Mouse (Mus musculus): ENCODE measurements around the gene Galnt3.

The Galnt3 gene

GRCm38 (mm10) chr2:66117686-66118085 lies 7.1 kb downstream of the Galnt3 start:
- ATAC-seq (ENCODE audit: insufficient number of reproducible peaks, low FRiP score, low TSS enrichment) = no peak

DNA sequence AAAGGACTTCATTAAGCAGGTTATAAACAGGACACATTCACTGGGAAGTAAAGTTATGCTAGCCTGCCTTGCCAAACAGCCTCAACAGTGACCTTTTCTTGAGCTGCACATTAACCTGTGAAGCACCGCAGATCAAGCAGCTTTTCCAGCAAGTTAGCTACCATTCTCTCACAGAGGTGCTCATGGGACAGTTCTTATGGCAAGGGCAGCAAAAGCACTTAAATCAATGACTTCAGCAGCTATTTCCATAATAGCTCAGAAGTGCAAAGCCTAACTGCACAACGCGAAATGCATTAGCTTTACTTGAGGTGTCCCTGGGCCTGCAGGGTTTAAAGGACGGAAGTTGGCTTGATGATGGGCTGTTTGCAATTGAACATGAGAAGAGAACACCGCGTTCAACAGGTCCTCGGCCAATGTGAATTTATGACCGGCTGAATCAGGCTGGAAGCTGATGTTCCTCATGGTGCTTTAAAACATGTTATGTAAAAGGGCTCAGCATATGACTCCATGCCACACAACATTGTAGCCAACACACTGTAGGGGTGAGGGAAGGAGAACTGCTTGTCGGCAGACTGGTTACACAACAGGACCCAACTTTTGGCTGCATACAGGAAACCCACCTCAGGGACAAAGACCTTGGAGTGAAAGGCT lies 16.8 kb downstream of the Galnt3 start:
- ATAC-seq (ENCODE audit: insufficient number of reproducible peaks, low FRiP score, low TSS enrichment) = no peak

- no peak for ATAC-seq (ENCODE audit: insufficient number of reproducible peaks, low FRiP score, low TSS enrichment)
Measured at GRCm38 (mm10) chr2:66103740-66104436, 20.9 kb downstream of the Galnt3 start.

GRCm38 (mm10) chr2:66101686-66102304 lies 23.0 kb downstream of the Galnt3 start:
- ATAC-seq (ENCODE audit: insufficient number of reproducible peaks, low FRiP score, low TSS enrichment) = no peak

DNA sequence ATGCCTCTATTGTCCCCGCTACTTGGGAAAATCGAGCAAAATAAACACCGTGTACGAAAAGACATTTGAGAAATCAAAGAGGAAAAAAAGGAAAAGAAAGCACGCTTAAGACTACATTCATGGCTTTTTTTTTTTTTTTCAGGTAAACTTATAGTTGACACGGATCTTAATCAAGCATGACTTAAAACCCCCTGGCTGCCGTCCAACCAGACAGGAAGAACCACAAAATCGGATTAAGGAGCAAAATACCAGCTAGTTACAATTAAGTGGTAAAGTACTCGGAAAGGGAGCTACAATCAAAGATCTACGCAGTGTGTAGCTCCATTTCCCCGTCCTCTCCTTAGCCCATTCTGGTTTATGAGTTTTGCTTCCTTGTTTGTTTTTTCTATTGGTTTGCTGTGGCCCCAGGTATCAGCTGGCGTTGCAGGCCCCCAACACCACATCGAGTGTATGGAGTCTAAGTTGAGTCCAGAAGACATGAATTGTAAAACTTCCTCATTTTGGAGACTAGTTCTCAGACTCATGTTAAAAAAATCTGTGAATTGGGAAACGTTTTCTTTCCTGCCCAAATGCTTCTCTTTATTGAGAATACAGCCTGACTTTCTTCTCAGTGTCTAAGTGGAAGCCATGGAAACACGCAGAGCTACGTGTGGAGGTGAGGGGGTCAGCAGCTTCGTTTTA lies 24.0 kb downstream of the Galnt3 start:
- no peak for ATAC-seq (ENCODE audit: insufficient number of reproducible peaks, low FRiP score, low TSS enrichment)

DNA sequence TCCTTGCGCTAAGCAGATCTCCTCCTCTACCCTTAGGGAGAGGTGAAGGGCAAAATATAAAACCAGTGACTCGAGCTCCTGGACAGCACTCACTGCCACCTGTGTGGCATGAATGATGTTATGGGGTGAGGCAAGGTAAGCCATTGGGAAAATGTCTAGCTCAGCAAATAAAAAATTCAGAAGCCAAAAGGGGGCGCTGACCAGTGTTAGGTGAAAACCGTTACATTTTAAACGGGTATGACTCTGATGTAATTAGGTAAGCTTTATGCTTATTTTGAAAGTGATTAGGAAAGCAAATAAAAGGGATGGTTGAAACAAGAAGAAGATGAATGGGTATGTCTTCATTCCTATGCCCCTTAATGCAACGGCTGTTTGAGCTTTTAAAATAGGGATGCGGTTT lies 24.6 kb downstream of the Galnt3 start:
- no peak for ATAC-seq (ENCODE audit: insufficient number of reproducible peaks, low FRiP score, low TSS enrichment)

- ATAC-seq (ENCODE audit: insufficient number of reproducible peaks, low FRiP score, low TSS enrichment) = no peak
Measured at GRCm38 (mm10) chr2:66094622-66095181, 30.1 kb downstream of the Galnt3 start.

- ATAC-seq (ENCODE audit: insufficient number of reproducible peaks, low FRiP score, low TSS enrichment) = no peak
Measured at GRCm38 (mm10) chr2:66091296-66091695, 33.5 kb downstream of the Galnt3 start.

DNA sequence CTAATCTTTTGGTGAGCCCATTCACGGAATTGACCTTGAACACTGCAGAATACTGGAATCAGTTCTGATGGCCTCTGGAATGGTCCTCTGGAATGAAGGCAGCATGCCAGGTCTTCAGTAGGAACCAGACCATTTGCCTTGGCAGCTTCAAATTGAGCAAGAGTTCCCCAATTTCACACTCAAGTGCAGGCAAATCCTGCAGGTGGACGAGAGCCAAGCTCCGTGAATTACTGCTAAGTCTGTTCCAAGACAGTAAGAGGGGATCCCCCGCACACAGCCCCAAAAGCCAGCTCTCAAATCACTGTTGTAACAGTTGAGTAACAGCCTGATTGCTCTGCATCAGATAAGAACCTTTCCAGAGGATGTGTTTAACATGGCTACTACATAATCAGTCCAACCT lies 42.9 kb downstream of the Galnt3 start:
- ATAC-seq (ENCODE audit: insufficient number of reproducible peaks, low FRiP score, low TSS enrichment) = no peak

- no peak for ATAC-seq (ENCODE audit: insufficient number of reproducible peaks, low FRiP score, low TSS enrichment)
Measured at GRCm38 (mm10) chr2:66080731-66081130, 44.1 kb downstream of the Galnt3 start.

GRCm38 (mm10) chr2:66069454-66069853 lies 55.3 kb downstream of the Galnt3 start:
- no peak for ATAC-seq (ENCODE audit: insufficient number of reproducible peaks, low FRiP score, low TSS enrichment)

DNA sequence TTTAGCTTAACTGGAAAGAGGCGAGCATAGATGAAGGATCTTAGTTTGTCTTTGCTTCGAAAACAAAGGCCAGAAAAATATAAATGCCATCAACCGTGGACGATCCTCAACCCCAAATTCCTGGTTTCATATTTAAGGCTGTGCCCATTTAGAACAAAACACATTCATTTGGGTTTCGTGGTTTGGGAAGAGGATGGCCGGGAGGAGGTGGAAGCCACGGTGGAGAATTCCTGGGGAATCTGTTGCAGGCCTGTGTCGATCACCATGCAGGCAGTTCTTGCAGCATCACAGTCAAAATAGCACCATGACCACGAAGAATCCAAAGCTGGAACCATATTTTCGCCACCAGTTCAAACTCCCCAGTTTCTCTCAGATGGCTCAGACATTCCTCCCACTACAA lies 61.5 kb downstream of the Galnt3 start:
- ATAC-seq (ENCODE audit: insufficient number of reproducible peaks, low FRiP score, low TSS enrichment) = no peak

GRCm38 (mm10) chr2:66044405-66045089 lies 80.2 kb downstream of the Galnt3 start:
- no peak for ATAC-seq (ENCODE audit: insufficient number of reproducible peaks, low FRiP score, low TSS enrichment)

DNA sequence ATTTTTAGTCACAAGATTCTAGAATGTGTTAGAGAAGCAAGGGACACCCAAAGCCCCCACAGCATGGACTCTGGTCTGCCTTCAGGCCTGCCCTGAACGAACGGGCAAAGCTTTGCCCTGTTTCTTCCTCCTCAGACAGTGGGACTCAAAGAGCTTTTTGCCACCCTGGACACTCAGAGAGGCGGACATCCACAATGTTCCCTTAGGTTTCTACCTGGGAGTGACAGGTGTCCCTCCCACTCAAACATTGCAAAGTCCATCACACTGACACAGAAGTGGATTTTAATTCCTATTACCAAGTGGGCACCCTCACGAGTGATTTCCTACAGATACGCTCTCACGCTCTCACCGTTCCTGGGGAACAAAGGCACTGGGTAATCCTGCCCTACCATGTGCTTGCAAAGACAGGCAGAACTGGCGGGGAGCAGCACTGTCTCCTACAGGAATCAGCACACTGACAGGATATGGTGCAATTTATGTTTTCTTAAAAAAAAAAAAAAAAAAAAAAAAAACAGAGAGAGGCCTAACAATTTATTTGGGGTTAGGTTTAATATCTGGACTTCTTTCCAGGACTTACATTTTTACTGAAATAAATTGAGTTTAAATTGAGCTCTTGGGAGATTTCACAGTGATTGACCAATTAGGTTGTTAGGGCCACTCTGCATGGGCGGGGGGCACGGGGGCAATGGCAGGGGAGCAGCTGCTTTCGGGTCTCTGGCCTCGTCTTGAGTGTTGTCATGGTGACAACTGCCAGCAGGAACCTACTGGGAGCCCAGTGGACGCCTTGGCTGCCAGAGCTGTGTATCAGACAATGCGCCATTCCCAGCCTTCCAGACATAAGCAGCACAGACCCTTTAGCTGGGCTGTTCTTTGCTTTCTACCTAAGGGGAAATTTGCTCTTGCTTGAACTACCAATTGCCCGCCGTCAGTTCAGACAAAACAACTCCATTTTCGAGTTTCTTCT lies 81.1 kb downstream of the Galnt3 start:
- no peak for ATAC-seq (ENCODE audit: insufficient number of reproducible peaks, low FRiP score, low TSS enrichment)

- peak; percentile 94 for ATAC-seq (ENCODE audit: insufficient number of reproducible peaks, low FRiP score, low TSS enrichment)
Measured at GRCm38 (mm10) chr2:66041917-66042419, 82.8 kb downstream of the Galnt3 start.

DNA sequence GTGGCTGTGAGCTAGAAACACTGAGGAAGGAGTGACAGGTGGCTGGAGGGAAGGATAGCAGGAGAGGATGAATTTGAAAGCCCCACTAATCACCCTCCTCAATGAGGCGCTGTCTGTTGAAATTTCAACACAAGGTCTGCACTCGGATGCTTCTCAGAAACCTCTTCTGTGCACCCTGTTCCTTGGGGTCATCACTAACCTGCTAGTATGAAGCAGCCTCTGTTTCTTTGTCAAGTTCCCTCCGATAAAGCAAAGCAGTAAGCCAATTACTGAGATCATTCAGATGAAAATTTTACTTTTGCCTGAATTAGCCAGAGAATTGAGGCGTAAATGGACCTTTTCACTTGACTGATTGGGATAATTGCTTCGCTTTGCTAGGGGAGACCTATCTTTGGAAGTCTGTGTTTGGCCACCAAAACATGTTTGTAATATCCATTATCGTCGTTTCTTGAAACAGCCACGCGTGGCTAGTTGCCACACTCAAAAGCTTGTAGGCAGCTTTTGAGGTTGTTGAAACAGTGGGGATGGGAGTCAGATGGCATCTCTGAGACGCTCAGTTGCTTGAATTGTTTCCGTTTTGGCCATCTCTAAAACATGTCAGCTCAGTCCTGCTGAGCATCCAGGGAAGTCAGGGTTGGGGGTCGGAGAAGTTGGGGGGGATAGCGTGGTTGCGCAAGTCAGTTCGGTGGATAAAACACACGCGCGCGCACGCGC lies 83.4 kb downstream of the Galnt3 start:
- peak; percentile 60 for ATAC-seq (ENCODE audit: insufficient number of reproducible peaks, low FRiP score, low TSS enrichment)

- 0 out of 2 replicates have a peak, but pooled peaks have one; percentile 9 for ATAC-seq (ENCODE audit: insufficient number of reproducible peaks, low FRiP score, low TSS enrichment)
Measured at GRCm38 (mm10) chr2:66040611-66041010, 84.2 kb downstream of the Galnt3 start.

Measured in cerebellum, adult (tissue).